Mouse (Mus musculus) forelimb bud, embryonic 11.5 days (tissue): ENCODE measurements around the gene Gm36079.
"Not testable (repeated sequence)": the region's sequence is repeated elsewhere in the genome, so short reads cannot be mapped to it uniquely, and the experiment has no call there.

Source experiments
- DNase-seq: peaks from one replicate; pipeline ENCODE4 v3.0.0-alpha.2; 2012; ENCODE audit warnings: low read depth, low spot score

The Gm36079 gene

DNA sequence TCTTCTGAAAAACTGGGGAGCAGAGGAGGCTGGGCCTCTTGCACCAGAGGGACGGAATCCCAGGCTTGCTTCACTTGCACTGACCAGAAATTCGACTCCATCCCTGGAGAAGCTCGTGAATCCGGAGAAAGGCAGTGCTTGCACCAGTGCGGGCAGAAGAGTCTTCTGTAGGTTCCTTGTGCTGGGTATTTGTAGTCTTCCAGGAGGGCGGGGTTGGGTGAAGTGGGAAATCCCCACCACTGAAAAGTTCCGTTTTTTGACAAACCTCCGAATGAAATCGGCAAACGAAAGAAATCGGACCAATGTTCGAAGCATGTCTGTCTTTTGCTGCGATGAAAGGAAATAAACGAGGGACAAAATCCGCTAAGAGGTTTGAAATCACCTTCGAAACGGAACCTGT, at the start of gene Gm36079:
Gene Gm36079 (minus strand): TSS at position 101 of the 400 bp plus-strand sequence.
- not testable (repeated sequence) for DNase-seq

DNA sequence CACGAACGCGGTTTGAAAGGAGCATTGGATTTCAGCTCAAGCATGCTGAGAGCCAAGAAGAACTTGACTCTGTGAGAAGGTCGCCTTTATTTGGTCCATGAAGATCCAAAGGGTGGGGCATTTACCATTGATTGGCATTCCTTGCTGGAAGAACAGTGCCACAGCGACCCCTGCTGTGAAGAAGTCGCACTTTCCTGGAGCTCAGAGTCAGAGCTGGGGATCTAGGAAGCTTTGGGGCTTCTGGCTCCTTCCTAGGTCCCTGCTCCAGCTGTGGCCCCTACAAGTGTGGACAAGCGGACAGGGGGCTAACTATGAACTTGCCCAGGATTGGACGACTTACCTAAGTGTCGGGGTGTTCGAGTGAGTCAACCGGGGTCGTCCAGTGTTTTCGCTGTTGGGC, 44.1 kb upstream of the Gm36079 start:
- not testable (repeated sequence) for DNase-seq

DNA sequence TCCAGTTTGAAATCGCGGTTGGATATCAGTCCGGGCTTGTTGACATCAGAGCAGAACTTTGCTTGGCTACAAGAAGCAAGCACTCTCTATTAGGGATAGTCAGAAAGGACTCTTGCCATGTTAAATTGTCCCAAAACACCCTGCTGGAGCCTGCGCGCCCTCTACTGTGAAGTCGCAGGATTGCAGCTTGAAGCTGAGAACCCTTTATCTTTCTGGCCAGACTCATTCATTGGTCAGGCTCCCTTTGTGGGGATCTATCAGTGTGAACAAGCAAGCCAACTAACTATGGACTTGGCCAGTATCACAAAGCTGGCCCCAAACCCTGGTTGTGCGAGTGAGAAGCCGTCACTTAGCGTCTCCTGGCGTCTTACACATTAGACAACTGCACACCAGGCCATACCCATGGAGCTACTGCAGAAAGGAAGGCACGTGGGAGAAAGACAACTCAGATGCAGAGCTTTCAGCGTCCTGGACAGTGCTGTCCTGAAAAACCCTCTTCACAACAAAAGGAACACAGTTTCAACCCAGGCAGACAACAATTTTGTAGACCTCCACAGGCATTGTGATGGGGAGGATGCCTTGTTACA, 43.3 kb upstream of the Gm36079 start:
- DNase-seq = not testable (repeated sequence)

DNA sequence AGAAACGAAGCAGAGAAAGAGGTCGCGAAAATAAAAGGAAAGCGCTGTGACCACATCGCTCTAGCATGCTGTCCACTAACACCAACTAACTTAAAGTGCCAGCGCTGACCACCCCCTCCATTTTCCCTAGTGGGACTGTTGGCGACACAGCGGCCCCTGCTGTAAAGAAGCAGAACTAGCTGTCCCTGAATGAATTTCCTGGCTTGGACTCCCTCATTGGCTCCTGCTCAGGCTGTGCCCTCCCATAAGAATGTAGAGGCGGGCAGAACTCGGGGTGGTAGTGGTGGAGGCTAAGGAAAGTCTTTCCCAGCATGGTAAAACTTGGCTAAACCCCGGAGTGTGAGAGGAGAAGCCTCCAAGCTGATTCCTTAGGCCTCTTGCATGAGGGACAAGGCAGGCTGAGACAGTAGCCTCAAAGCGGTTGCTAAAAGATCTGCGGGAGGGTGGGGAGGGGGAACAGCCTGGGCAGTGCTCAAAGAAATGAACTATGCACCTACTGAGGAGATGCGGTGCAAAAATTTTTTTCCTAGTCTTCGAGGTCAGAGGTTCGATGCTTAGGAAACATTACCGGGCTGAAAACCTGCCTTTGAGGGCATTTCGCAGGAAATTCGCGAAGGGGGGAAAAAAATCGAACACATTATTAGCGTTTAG, 36.8 kb upstream of the Gm36079 start:
- not testable (repeated sequence) for DNase-seq

DNA sequence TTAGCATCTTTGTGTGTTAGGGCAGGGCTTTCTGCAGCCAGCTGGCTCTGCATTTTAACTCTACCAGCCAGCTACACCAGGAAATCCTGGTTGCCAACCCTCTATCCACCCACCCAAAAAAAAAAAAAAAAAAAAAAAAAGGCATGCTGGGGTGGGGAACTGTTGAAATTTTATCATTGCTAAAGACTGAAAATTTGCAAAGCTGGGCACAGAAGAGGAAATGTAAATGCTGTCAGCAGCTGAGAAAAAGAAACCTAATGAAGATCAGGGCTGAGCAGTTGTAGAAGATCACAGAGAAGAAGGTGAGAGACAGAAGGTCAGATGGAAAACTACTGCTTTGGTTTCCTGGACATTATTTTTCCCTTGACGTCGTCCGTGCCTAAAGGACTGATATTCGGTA, 36.1 kb upstream of the Gm36079 start:
- not testable (repeated sequence) for DNase-seq

DNA sequence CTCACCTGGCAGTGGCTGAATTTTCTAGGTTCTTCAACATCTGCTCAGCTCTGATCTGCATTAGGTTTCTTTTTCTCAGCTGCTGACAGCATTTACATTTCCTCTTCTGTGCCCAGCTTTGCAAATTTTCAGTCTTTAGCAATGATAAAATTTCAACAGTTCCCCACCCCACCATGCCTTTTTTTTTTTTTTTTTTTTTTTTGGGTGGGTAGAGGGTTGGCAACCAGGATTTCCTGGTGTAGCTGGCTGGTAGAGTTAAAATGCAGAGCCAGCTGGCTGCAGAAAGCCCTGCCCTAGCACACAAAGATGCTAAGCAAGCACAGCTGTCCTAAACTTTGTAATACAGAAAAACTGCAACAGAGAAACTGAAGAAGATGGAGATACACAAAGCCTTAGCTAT, 25.3 kb upstream of the Gm36079 start, which contains the start of gene Gm21188:
Gene Gm21188 (minus strand): TSS at position 110 of the 400 bp plus-strand sequence.
- not testable (repeated sequence) for DNase-seq

DNA sequence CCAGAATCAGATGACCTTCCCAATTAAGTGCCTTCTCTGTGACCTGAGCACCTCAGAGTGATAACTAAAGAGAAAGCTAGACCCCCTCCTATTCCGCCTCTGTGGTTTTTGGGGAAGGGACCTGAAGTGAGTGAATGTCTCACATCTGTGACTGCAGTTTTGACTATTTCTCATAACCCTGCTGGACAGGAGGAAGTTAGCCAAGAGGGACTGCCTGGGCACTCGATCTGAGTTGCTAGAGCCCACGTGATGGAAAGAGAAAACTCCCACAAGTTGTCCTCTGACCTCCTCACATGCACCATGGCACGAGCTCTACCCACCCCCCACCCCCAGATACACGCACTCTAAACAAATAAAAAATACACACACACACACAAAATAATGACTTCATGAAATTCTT, 21.8 kb upstream of the Gm36079 start:
- not testable (repeated sequence) for DNase-seq

DNA sequence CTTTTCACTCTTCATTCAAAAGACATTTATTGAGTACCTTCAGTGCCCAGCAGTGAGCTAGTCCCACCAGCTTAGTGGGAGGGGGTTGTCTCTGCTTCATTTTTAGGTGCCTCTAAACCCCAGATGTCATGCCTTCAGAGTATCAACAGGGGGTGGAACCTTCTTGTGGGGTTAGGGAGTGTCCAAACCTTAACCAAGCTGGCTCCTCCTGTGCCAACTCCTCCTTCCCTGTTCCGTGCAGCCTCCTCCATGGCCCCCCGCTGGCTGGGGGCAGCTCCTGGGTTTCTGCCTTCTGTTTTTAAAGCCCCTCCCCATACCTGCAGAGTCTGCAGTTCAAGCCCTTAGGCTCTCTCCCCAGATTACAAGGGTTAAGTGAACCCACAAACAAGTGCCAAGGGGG, 21.4 kb upstream of the Gm36079 start:
- not testable (repeated sequence) for DNase-seq

DNA sequence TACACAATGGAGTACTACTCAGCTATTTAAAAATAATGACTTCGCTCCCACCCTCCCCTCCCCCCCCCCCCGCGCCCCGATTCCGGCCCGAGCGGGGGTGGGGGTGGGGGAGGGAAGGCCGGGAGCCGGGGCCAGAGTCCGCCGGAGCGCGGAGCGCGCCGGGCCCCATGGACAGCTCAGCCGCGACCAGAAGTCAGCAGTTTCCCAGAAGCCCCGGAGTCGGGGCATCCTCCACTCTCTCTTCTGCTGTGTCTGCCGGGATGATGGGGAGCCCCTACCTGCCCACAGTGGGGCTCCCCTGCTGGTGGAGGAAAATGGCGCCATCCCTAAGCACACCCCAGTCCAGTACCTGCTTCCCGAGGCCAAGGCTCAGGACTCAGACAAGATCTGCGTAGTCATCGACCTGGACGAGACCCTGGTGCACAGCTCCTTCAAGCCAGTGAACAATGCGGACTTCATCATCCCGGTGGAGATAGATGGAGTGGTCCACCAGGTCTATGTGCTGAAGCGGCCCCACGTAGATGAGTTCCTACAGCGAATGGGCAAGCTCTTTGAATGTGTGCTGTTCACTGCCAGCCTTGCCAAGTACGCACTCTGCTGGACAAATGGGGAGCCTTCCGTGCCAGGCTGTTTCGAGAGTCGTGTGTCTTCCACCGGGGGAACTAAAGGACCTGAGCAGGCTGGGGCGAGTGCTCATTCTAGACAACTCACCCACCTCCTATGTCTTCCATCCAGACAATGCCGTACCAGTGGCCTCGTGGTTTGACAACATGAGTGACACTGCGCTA, 19.8 kb upstream of the Gm36079 start:
- DNase-seq = not testable (repeated sequence)

DNA sequence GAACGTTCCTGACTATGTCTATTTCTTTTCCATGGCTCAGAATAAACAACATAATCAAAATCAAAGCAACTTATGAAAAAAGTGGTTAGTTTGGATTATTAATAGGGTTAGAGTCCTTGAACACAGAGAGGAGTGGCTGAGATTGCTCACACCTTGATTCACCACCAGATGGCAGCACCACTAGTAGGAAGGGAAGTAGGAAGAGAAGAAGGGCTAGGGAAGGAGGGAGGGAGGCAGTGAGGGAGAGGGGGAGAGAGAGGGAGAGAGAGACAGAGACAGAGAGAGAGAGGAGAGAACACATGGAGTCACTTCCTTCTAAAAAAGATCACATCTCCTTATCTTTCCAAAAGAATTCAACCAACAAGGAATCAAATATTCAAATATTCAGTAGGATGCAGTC, 14.3 kb upstream of the Gm36079 start:
- not testable (repeated sequence) for DNase-seq

DNA sequence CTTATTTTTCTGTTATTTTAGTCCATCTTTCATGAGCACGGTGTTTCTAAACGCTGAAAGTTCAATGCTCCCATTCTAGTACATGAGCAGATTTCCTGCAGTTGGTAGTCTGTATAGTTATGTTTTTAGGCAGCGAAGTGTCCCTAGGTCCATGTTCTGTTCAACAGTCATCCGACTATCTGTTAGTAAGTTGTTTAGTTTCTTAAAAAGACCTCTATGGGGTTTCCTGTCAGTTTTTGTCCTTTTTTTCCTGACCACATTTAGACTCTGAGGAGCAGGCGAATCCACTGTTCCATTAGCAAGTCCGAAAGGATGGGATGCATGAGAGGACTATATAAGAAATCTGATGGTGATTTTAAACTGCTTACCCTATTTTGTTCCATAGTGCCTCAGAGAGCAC, 11.1 kb upstream of the Gm36079 start:
- DNase-seq = not testable (repeated sequence)

DNA sequence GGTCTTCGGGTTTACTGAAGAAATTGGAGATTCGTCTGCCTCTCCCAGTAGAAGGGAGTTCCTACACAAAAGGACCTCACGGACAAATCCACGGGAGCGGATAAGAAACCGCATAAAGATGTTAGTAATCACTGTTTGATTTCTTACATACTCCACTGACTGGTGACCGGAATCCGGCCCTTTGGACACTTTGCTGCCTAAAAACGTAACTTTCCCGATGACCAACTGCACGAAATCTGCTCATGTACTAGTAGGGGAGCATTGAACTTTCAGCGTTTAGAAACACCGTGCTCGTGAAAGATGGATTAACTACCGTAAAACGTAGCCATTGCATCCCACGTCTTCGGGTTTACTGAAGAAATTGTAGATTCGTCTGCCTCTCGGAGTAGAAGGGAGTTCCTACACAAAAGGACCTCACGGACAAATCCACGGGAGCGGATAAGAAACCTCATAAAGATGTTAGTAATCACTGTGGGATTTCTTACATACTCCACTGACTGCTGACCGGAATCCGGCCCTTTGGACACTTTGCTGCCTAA, 9.8 kb upstream of the Gm36079 start:
- not testable (repeated sequence) for DNase-seq

DNA sequence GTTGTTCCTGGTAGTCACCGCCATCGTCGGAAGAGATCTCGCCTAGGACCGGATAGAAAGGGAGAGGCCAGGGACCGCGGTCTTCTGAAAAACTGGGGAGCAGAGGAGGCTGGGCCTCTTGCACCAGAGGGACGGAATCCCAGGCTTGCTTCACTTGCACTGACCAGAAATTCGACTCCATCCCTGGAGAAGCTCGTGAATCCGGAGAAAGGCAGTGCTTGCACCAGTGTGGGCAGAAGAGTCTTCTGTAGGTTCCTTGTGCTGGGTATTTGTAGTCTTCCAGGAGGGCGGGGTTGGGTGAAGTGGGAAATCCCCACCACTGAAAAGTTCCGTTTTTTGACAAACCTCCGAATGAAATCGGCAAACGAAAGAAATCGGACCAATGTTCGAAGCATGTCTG, 8.3 kb upstream of the Gm36079 start:
- DNase-seq = not testable (repeated sequence)

DNA sequence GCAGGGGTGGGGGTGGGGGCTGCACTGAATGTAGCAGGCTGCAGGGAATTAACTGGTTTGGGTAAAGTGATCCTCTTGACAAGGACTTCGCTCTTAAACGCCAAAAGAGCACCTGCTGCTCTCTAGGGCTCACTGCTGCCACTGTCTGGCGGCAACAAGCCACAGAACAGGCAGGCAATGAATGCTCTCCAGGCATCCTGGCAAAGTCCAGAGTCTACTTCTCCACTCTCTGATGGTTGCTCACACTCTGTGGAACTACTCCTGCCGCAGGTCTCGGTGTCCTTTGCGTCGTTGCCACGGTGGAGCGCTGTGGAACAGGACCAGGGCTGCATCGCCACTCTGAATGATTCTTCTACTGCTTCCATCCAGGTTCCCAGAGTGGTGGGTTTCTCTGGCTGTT, 7.8 kb upstream of the Gm36079 start:
- not testable (repeated sequence) for DNase-seq

DNA sequence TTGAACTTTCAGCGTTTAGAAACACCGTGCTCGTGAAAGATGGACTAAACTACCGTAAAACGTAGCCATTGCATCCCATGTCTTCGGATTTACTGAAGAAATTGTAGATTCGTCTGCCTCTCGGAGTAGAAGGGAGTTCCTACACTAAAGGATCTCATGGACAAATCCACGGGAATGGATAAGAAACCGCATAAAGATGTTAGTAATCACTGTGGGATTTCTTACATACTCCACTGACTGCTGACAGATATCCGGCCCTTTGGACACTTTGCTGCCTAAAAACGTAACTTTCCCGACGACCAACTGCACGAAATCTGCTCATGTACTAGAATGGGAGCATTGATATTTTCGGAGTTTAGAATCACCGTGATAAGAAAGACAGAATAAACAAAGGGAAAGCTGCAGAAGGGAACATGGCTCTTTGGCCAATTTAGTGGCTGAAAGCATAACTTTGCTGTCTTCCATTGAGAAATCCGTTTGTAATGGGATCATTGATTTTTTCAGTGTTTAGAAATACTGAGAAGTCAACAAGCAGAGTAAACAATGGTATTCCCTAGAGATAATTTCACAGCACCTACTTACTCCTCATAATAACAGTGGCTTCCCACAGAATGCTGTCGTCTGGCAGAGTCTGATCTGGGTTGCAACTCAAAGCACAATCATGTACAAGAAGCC, 6.8 kb upstream of the Gm36079 start:
- peak; percentile 70 for DNase-seq

DNA sequence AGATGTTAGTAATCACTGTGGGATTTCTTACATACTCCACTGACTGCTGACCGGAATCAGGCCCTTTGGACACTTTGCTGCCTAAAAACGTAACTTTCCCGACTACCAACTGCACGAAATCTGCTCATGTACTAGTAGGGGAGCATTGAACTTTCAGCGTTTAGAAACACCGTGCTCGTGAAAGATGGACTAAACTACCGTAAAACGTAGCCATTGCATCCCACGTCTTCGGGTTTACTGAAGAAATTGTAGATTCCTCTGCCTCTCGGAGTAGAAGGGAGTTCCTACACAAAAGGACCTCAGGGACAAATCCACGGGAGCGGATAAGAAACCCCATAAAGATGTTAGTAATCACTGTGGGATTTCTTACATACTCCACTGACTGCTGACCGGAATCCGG, 4.9 kb upstream of the Gm36079 start:
- not testable (repeated sequence) for DNase-seq

DNA sequence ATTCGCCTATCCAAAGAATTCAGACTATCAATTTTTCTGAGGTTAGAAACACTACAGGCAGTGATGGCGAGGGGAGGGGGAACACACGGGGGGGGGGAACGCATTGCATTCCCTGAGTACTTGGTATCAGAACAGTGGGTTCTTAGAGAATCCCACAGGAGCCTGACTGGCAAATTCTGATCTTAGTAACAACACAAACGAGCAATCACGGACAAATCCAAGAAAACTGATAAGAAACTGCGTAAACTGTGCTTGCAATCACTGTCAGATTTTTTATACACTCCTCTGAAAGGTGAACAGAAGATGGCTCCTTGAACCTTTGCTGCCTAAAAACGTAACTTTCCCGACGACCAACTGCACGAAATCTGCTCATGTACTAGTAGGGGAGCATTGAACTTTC, 557 bp upstream of the Gm36079 start:
- DNase-seq = not testable (repeated sequence)

DNA sequence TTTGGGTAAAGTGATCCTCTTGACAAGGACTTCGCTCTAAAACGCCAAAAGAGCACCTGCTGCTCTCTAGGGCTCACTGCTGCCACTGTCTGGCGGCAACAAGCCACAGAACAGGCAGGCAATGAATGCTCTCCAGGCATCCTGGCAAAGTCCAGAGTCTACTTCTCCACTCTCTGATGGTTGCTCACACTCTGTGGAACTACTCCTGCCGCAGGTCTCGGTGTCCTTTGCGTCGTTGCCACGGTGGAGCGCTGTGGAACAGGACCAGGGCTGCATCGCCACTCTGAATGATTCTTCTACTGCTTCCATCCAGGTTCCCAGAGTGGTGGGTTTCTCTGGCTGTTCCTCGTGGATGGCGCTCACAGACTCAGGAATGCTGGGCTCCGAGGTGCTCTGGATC, 438 bp downstream of the Gm36079 start:
- DNase-seq = not testable (repeated sequence)

DNA sequence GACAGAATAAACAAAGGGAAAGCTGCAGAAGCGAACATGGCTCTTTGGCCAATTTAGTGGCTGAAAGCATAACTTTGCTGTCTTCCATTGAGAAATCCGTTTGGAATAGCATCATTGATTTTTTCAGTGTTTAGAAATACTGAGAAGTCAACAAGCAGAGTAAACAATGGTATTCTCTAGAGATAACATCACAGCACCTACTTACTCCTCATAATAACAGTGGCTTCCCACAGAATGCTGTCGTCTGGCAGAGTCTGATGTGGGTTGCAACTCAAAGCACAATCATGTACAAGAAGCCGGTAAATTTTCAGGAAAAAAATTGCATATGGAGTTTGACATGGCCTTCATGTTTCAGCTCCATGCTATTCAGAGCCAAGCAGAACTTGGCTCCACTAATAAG, 1.2 kb downstream of the Gm36079 start:
- DNase-seq = not testable (repeated sequence)

DNA sequence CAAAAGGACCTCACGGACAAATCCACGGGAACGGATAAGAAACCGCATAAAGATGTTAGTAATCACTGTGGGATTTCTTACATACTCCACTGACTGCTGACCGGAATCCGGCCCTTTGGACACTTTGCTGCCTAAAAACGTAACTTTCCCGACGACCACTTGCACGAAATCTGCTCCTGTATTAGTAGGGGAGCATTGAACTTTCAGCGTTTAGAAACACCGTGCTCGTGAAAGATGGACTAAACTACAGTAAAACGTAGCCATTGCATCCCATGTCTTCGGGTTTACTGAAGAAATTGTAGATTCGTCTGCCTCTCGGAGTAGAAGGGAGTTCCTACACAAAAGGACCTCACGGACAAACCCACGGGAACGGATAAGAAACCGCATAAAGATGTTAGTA, 1.8 kb downstream of the Gm36079 start:
- not testable (repeated sequence) for DNase-seq

DNA sequence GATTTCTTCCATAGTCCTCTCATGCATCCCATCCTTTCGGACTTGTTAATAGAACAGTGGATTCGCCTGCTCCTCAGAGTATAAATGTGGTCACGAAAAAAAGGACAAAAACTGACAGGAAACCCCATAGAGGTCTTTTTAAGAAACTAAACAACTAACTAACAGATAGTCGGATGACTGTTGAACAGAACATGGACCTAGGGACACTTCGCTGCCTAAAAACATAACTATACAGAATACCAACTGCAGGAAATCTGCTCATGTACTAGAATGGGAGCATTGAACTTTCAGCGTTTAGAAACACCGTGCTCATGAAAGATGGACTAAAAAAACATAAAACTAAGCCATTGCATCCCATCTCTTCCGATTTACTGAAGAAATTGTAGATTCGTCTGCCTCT, 2.2 kb downstream of the Gm36079 start:
- not testable (repeated sequence) for DNase-seq

DNA sequence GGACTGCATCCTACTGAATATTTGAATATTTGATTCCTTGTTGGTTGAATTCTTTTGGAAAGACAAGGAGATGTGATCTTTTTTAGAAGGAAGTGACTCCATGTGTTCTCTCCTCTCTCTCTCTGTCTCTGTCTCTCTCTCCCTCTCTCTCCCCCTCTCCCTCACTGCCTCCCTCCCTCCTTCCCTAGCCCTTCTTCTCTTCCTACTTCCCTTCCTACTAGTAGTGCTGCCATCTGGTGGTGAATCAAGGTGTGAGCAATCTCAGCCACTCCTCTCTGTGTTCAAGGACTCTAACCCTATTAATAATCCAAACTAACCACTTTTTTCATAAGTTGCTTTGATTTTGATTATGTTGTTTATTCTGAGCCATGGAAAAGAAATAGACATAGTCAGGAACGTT, 5.3 kb downstream of the Gm36079 start:
- DNase-seq = not testable (repeated sequence)
